Mouse (Mus musculus) cortical plate, adult 2 months (tissue): Measurements from ENCODE around the gene Mtif2.

Experiments
- CTCF ChIP-seq: fragments of 200-500 bp; IDR thresholded peaks from 2 replicates; pipeline ENCODE4 v1.5.1; 2011; ENCODE audit warnings: mild to moderate bottlenecking, control low read depth, low read length; ENCODE audit not compliant: insufficient read depth; ENCODE audit errors: extremely low read depth
- POLR2A ChIP-seq: fragments of 200-500 bp; IDR thresholded peaks from 2 replicates; pipeline ENCODE4 v1.6.1; 2011; ENCODE audit warnings: mild to moderate bottlenecking, low read length, control low read depth; ENCODE audit not compliant: insufficient read depth; ENCODE audit errors: extremely low read depth

DNA sequence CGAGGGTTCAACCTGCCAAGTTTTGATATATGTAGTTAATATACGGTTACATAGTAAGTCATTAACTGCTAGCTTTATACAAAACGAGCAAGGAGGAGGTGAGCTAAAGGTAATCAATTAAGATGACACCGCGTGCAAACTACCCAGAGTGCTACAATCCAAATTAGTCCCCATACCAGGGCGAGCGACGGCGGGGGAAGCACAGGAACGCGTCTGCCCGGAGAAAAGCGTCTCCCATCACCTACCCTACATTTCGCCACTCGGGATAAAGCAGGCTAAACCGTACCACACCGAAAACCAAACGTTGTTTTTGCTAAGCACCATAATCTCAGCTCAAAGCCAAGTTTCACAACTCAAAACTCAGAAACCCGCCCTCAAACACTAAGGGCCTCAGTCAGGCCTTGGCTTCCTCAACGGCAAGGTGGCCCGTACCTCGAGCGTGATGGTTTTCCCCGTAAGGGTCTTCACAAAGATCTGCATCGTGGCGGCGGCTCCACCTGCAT is 21.1 kb downstream of the Mtif2 start:
- TF ChIP-seq CTCF: no peak
- no peak for TF ChIP-seq POLR2A
